Mouse (Mus musculus) CD8-positive naive resting alpha-beta T cell, adult 2 months (primary cell): ENCODE data around the gene Dcaf4.

Source experiments
- DNase-seq, 2 experiments: peaks; one replicate each; pipeline ENCODE4 v3.0.0; 2022; ENCODE audit warnings: low read depth in 2 of 2, low spot score in 2 of 2

Dcaf4 gene

DNA sequence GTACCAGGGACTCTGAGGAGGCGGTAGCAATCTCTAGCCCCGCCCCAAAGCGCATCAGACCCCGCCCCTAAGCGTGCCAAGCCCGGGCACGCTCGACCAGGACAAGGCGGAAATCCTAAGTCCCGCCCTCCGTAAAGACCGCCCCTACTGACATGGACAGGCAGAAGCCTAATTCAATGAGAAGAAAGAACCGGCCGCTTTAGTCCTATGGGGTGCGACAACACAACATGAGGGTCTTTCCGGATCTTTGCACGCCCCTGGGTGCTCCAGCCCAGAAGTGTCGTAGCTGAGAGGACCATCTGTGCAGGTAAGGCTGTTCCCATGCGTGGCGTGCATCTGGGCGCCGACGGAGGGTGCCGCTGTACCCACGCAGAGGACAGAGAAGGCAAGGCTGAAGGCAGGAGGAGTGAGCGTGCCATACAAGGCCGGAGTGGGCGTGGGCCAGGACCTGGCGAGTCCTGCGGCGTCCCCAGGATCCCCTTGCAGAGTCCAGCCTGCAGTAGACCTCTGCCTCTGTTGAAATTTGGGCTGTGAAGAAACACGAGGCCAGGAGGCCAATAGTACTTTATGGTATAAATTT is at the start of gene Dcaf4:
TSS of gene Dcaf4 (plus strand) at position 156 of the 580 bp plus-strand sequence.
- DNase-seq: peak; percentile 91 to 97

- no peak for DNase-seq
Measured at GRCm38 (mm10) chr12:83471760-83472159, 48.5 kb upstream of the Dcaf4 start.

- DNase-seq: no peak
Measured at GRCm38 (mm10) chr12:83473987-83474600, 46.2 kb upstream of the Dcaf4 start.

DNA sequence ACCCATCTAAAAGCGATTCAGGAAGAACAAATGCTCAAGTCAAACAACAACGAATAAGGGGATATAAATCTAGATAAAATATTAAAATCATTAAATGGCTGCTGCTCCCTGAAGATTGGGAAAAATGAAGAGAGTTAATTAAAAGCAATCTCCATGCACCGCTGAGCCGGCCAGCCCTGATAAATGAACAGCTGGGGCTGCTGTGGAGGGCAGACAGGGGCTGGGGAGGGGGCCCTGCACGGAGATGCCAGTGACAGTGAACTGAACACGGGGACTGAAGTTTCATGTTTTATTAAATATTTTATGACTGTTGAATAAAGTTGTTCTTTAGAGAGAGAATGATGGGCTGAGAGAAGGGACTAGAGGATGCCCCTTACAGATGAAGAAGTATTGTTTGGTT is 44.8 kb upstream of the Dcaf4 start:
- no peak for DNase-seq

- DNase-seq: no peak
Measured at GRCm38 (mm10) chr12:83476277-83476676, 44.0 kb upstream of the Dcaf4 start.

- DNase-seq: no peak
Measured at GRCm38 (mm10) chr12:83479140-83479539, 41.1 kb upstream of the Dcaf4 start.

DNA sequence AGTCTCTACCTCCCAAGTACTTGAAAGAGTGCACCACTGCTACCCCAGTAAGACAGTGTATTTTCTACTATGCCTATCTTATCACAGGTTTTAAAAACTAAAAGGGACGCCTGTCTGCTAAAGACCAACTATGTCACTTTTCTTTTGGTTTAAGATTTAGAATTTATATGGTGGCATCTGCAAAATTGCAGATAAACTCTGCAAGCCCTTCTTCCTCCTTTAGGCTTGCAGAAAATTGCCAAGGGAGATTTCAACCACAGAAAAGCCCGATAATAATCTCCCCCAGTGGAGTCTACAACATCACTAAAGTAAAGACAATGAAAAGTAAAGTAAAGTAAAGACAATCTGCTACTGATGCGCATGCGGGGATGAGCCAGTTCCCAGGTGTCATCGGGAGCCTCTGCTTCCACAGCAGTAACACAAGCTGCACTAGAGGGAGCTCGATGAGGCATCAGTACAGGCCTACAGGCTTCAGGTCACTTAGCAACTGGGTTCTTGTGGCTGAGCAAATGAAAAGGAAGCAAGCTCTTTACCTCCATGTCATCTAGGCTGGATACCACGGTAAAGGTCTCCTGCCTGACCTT is 40.4 kb upstream of the Dcaf4 start:
- DNase-seq: no peak

GRCm38 (mm10) chr12:83481439-83481838 is 38.8 kb upstream of the Dcaf4 start:
- DNase-seq: no peak

GRCm38 (mm10) chr12:83483653-83484052 is 36.6 kb upstream of the Dcaf4 start:
- no peak for DNase-seq

GRCm38 (mm10) chr12:83484855-83485745 is 35.2 kb upstream of the Dcaf4 start:
- DNase-seq: peak in 1 of 2 experiments; percentile 6

DNA sequence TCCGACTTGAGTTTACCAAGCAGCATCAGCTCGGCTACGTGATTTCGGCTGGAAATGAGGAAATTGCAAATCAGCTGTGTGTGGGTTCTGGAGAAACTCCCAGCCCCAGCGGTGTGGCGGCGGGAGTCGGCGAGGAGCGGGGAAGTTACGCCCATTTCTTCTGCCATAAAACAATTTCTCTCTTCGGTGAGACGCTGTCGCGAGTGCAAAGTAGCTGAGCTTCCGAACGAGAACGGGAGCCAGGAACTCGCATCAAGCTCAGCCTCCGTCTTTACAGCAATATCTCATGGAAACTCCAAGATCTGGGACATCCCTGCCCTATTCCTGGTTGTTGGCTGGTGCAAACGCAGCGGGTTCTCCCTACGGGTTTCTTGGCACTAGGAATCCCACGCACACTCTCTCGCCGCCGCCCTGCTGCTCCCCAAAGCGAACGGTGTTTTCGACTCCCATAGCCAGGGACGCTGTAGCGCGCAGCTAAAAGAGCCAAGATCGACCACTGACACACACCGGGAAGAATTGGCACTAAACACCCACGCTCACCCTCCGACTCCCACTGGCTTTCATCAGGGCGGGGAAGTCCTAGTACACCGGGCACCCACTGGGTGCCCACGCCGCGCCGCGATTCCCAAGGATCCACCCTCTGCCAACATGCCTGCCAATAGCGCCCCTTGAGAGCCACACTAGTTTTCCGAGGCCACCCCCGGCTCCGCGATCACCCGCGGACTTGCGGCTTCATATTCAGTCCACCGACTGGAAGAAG is 34.2 kb upstream of the Dcaf4 start:
- peak; percentile 2 to 14 for DNase-seq

- peak; percentile 19 to 32 for DNase-seq
Measured at GRCm38 (mm10) chr12:83486671-83487461, 33.4 kb upstream of the Dcaf4 start.

GRCm38 (mm10) chr12:83487476-83487991 is 32.7 kb upstream of the Dcaf4 start, which contains the start of gene Dpf3:
TSS of gene Dpf3 (minus strand) at chr12:83487716.
- peak; percentile 73 for DNase-seq

DNA sequence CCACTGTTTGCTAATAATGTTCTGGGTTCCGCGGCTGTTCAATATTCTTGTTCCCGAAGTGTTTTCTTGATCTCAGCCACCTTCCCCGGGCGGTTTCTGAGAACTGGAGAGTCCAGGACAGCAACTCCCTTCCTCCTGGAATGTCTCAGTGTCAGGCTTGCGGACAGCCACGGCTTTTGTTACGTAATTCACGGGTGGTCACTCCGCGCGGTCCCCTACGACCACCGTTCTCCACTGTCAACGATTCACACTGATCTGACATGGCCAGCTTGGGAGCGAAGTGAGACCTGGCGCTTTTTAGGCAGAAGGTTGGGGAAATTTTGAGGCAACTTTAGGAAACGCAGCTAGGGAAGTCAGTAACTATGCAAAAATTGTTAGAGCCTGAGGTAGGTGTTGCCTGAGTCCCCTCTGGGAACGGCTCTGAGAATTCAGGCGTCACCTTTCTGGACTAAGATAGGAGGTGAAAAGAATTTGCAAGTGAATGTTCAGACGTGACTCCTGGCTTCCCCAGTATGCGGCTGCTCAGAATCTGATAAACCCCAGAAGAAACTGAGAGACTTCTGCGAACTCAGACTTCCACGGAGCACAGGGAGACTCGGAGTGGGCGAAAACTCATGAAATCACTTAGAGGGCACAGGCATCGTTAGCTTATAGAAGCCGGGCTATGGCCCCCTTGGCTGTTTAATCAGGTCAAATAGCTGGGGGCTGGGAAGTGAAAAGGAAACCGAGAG is 31.9 kb upstream of the Dcaf4 start:
- no peak for DNase-seq

- DNase-seq: no peak
Measured at GRCm38 (mm10) chr12:83489748-83490147, 30.5 kb upstream of the Dcaf4 start.

DNA sequence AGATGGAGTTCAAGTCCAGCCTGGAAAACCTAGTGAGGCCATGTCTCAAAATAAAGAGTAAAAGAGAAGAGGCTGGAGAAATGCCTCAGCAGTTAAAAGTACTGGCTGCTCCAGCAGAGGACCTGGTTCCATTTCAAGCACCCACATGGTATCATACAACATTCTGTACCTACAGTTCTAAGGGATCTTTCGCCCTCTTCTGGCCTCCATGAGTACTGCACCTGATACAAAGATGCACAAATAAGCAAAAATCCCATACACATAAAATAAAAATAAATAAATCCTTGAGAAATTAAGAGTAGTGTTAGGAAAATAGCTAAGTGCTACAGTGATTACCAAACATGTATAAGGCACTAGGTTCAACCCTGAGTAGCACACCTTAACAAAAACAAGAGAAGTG is 28.7 kb upstream of the Dcaf4 start:
- DNase-seq: peak in 1 of 2 experiments; percentile 12

DNA sequence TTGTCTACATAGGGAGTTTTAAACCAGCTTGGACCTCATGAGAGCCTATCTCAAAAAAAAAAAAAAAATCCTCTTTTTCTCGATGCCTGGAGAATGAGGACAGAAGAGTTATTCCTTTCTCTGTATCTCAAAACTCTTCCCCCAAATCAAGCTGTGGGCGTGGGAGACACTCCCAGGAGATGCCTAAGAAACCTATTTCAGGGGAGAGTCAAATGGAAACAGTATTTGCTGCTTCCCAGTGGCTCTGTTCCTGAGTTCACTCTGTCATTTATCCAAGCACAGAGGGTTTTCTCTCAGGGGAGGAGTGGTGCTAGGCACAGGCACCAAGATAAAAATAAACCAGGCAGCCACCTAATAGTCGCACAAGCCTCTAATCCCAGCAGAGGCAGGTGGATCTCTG is 27.5 kb upstream of the Dcaf4 start:
- DNase-seq: no peak

- DNase-seq: no peak
Measured at GRCm38 (mm10) chr12:83494196-83494595, 26.1 kb upstream of the Dcaf4 start.
